Mouse (Mus musculus): ENCODE results near the gene Hsd17b1. TPM values are rescaled to one million over a fixed set of nuclear protein-coding genes. Genes with fewer than 3 reads are reported as not detected.

Hsd17b1 gene
- total RNA-seq, 2 experiments from 2014 or later: 0.71 to 0.92 TPM

DNA sequence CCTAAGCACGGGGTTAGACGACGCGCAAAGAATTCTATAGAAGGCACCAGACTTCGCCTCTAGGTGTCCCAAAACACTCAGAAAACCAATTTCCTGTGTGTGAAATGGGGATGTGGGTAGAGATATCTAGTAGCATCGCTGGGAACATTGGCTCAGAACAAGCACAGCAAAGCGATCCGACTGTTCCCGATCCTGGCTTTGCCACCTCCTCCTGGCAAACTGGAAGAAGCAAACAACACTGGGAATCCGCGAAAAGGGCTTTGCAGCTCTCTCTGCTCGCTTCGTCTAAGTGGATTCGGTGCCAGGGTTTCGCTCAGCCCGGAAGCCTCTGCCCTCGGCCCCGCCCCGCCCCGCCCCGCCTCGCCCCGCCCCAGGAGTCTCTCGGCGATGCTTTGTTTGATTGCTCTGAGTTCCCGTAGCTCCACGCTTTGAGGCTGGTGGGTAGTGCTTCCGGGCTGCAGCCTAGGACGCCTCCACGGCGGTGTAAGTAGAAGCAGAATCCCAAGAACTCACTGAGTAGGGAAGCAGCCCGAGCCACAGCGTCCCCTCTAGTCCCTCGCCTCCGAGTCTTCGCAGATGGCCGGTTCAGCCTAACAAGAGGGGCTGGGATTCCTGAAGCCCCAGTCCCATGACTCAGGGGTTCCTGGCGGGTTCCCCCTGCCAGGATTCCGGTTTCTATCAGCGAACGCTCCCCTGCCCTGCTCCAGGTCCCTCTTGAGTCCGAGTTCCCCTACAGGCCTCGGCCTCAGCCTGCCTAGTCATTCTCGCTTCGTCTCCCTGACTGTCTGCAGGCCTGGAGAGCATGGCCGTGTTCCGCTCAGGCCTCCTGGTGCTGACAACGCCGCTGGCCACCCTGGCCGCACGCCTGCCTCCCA lies 4.2 kb downstream of the Hsd17b1 start, which contains the start of gene Coasy:
Gene Coasy, plus strand, starts transcription at position 358 of the 875 bp plus-strand sequence.
- DNase-seq (ENCODE audit: low spot score in 2 of 2): peak; percentile 89 to 93
- H3K4me3 ChIP-seq: peak within 1 kb of the TSS; percentile 92
- peak within 1 kb of the TSS; percentile 94 for H3K27ac ChIP-seq
- peak; percentile 76 for TF ChIP-seq CTCF (conservative IDR thresholded peaks at IDR 0.05)

DNA sequence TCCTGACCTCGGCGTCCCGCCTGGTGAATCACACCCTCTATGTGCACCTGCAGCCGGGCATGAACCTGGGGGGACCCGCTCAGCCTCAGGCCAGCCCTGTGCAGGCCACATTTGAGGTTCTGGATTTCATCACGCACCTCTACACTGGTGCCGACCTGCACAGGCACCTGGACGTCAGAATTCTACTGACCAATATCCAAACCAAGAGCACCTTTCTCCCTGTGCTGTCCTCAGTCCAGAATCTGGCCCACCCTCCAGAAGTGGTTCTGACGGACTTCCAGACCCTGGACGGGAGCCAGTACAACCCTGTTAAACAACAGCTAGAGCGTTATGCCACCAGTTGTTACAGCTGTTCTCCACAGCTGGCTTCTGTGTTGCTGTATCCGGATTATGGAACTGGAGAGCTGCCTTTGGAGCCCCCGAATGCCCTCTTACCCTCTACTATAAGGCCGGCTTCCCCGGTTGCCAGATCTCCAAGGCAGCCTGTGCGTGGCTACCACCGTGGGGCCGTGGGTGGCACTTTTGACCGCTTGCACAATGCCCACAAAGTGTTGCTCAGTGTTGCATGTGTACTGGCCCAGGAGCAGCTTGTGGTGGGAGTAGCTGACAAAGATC lies 5.0 kb downstream of the Hsd17b1 start:
- Histone ChIP-seq H3K27ac (peak overlapping the region; percentile 94), H3K4me3 (peak overlapping the region; percentile 92)
- no peak for TF ChIP-seq CTCF (conservative IDR thresholded peaks at IDR 0.05)
- no peak for DNase-seq (ENCODE audit: low spot score in 2 of 2)

DNA sequence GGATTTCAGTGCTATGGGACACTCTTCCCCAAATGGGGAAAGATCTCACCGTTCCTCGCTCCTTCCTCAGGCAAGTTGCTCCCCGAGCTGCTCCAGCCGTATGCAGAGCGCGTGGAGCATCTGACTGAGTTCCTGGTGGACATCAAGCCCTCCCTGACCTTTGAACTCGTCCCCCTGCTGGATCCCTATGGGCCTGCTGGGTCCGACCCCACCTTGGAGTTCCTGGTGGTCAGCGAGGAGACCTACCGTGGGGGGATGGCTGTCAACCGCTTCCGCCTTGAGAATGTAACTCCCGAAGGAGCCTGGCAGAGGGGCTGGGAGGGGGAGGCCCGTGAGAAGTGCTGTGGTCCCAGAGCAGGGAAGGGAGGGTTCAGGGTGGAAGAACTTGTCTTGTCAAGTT lies 6.0 kb downstream of the Hsd17b1 start:
- no peak for DNase-seq (ENCODE audit: low spot score in 2 of 2)
- Histone ChIP-seq H3K27ac (no peak overlapping the region), H3K4me3 (no peak overlapping the region)
- TF ChIP-seq CTCF (conservative IDR thresholded peaks at IDR 0.05): no peak

DNA sequence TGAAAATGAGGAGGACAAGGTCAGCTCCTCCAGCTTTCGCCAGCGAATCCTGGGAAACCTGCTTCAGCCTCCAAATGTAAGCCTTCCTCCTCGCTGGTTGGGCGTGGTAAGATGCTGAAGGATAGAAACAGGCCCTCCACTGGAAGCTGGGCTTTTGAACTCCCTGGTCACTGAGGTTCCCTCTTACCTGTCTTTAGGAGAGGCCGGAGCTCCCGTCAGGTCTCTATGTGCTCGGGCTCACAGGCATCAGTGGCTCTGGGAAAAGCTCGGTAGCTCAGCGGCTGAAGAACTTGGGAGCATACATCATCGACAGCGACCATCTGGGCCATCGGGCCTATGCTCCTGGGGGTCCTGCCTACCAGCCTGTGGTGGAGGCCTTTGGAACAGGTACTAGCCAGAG lies 6.6 kb downstream of the Hsd17b1 start:
- DNase-seq (ENCODE audit: low spot score in 2 of 2): no peak
- TF ChIP-seq CTCF (conservative IDR thresholded peaks at IDR 0.05): no peak
- H3K27ac ChIP-seq: no peak overlapping the region
- H3K4me3 ChIP-seq: no peak overlapping the region

DNA sequence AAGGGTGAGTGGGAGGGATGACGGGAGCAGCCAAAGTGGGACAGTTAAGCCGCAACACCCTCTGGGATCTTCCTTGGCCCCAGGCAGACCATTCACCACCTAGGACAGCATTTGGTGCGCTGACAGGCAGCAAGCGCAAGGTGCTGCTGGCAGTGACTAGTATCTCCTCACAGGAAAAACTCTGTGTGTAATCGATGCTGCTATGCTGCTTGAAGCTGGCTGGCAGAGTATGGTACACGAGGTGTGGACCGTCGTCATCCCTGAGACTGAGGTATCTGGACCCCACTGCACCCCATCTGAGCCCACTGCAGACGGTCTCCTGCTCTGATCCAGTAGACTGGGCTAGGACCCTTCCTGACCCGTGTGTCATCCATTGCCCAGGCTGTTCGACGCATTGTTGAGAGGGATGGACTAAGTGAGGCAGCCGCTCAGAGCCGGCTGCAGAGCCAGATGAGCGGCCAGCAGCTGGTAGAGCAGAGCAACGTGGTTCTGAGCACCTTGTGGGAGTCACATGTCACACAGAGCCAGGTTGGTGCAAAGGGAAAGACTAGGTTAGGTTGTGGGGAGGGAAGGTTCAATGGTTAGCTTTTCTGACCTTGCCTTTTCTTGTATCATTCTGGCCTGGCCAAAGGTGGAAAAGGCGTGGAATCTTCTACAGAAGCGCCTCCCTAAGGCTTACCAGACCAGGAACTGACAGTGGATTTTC lies 7.6 kb downstream of the Hsd17b1 start:
- no peak for TF ChIP-seq CTCF (conservative IDR thresholded peaks at IDR 0.05)
- Histone ChIP-seq H3K4me3 (no peak overlapping the region), H3K27ac (peak overlapping the region; percentile 91; the same call in 1 of the 2 replicates)
- no peak for DNase-seq (ENCODE audit: low spot score in 2 of 2)

DNA sequence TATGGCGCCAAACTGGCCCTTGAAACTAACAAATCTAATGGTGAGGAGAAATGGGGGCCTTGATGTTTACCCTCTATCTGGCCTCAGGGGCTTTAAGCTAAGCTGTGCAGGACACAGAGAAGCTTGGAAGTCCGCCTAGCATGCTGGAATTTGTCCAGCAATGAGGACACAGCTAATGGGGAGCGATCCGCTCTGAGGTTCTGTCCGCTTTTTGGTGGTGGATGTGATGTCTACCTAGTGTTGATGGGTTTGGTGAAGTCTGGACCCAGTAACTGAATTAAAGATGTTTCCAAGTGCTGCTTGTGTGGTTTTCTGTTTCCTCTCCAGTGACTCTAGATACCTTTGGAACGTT lies 8.1 kb downstream of the Hsd17b1 start:
- no peak for DNase-seq (ENCODE audit: low spot score in 2 of 2)
- no peak for TF ChIP-seq CTCF (conservative IDR thresholded peaks at IDR 0.05)
- peak overlapping the region; percentile 73 for H3K4me3 ChIP-seq
- H3K27ac ChIP-seq: peak overlapping the region; percentile 91

DNA sequence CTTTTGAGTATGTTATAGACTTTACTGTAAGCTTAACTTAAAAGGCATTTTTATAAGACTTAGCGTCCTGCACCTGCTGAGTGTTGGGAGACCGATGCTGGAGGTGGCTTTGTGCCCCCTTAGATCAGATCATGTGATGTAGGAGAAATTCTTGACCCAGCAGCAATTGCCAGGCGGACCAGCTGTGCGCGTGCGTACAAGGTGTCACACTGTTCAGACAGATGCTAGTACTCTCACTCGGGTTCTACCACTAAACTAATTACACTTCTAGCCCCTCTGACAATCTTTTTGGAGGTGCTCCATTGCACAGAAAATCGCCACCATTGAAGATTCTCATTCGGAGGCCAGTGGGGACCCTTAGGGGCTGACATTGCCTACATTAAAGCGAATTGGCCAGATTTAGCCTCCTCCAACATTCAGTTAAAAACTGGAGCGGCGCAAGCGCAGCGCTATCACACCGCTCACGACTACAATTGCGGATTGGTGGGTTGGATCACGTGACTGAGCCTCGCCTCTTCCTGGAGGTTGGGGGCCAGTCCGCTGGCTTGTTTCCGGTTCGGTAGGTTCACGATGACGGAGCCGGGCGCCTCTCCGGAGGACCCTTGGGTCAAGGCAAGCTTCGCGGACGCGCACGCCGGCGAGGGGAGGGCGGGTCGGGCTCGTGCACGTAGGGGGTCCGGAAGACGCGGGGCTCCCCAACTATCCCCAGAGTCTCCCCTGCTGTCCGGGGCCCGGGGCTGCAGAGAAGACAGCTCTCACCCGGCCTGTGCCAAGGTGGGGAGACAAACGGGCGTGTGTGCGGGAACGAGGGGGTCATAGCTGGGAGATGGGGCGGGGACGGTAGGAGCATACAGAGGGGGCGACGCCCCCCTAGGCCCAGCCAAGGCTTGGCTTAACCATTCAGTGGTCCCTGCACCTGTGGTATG lies 8.8 kb downstream of the Hsd17b1 start, which contains the start of gene Mlx:
Gene Mlx, plus strand, starts transcription at position 522 of the 926 bp plus-strand sequence.
- H3K27ac ChIP-seq: peak within 1 kb of the TSS; percentile 91
- no peak for TF ChIP-seq CTCF (conservative IDR thresholded peaks at IDR 0.05)
- H3K4me3 ChIP-seq: peak within 1 kb of the TSS; percentile 73
- DNase-seq (ENCODE audit: low spot score in 2 of 2): peak; percentile 86 to 93

DNA sequence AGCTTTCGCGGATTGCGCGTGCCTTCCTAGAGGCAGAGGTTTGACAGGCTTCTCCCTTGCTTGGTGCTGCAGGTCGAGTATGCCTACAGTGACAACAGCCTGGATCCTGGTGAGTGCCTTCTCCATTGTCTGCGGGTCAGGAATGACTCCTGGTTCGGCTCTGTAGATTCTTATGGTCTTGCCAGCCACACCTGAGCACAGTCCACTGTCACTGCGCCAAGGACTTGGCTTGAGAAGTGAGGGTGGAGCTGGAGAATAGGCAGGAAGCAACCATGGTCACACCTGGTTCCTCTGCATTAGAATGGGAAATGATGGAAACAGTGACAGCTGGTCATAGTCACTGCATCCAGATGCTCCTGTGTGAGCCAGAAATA lies 9.5 kb downstream of the Hsd17b1 start:
- Histone ChIP-seq H3K27ac (peak overlapping the region; percentile 91), H3K4me3 (peak overlapping the region; percentile 73)
- no peak for DNase-seq (ENCODE audit: low spot score in 2 of 2)
- no peak for TF ChIP-seq CTCF (conservative IDR thresholded peaks at IDR 0.05)

DNA sequence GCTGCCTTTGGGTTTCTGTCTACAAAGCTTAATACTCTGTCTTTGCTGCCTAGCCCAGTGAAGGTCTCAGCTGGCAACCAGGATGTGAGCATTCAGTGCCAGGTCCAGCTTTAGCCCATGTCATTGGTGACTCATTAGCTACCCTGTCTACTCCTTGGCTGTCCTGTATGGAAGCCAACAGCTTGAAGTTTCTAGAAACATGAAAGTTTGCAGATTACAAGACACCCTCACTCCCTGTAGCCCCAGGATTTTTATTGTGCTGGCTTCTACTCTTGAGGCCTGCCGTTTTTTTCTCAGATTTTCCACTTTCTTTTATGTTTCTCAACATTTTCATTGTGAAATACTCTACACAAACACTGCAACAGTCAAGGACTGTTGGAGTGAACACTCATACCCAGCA lies 11.7 kb downstream of the Hsd17b1 start:
- no peak for TF ChIP-seq CTCF (conservative IDR thresholded peaks at IDR 0.05)
- no peak overlapping the region for H3K27ac ChIP-seq
- no peak overlapping the region for H3K4me3 ChIP-seq

DNA sequence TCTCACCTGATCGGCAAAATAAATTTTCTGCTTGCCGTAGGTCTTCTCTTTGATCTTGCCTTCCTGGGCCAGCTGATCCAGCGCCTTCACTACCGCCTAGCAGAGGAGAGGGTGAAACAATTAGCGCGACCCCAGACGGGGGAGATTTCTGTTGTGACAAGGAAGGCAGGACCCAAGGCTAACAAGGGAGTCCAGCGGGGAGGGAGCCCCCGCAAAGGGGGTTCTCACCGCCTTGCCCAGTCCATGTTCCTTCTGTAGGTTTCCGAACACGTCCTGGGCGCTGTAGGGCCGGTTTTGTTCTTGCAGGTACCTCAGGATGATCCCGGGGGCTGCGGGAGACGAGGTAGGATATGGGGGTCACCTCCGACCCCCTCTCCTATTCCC lies 16.7 kb downstream of the Hsd17b1 start:
- Histone ChIP-seq H3K4me3 (peak overlapping the region; percentile 87), H3K27ac (peak overlapping the region; percentile 98; the same call in 1 of the 2 replicates)
- DNase-seq (ENCODE audit: low spot score in 2 of 2): no peak
- no peak for TF ChIP-seq CTCF (conservative IDR thresholded peaks at IDR 0.05)

More for the DNA sequence above, 11.7 kb downstream of the Hsd17b1 start:
- no peak for DNase-seq (ENCODE audit: low spot score in 2 of 2)

DNA sequence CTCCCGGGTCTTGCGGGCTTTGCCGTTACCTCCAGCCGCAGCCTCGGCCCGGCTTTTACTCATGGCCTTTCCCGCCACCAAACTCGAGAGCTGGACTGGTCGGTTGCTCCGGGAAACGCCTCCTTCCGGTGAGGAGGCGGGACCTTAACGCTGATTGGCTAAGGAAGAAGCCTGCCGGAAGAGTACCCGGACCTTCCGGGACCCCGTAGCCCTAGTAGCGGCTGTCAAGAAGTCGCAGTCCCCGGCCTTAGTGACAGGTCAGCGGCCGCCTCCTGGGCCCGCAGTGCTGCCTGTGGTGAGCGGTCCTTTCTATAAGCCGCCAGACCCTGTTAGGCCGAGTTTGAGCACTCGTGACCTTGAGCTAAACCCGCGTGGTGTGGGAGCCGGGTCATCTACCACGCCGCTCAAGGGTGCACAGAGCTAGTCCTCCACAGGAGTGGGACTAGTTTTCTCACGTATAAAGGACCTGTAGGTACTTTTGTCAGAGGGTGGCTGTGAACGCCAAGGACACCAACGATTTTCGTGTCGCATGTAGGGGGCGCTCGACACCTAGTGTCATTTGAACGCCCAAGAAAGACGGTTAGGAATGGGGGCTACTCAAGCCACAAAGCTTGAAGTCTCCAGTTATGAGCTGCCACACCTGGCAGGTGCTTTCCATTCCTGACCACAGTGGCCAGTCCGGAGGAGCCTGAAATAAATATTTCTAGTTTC lies 17.3 kb downstream of the Hsd17b1 start, which contains the start of gene Psmc3ip:
Gene Psmc3ip, minus strand, starts transcription at position 123 of the 711 bp plus-strand sequence.
- DNase-seq (ENCODE audit: low spot score in 2 of 2): peak; percentile 94
- Histone ChIP-seq H3K4me3 (peak within 1 kb of the TSS; percentile 87), H3K27ac (peak within 1 kb of the TSS; percentile 98)
- peak; percentile 93 for TF ChIP-seq CTCF (conservative IDR thresholded peaks at IDR 0.05)

Measured in layer of hippocampus, adult 2 months (tissue).